In genomic region chr6:34478677-34479360, GRCm38 (mm10) we compare ENCODE assay signal across 8 mouse cellular contexts. TPM values are rescaled to one million over a fixed set of nuclear protein-coding genes. Genes with fewer than 3 reads are reported as not detected.
DNase-seq lines count a peak whose midpoint lies in the region; ATAC-seq and TF ChIP-seq lines count a peak whose summit lies in the region.

No protein-coding gene starts in this region.

- H3K4me1 ChIP-seq in kidney, adult 2 months (ENCODE audit: control insufficient read depth, insufficient read depth, low read length), result peaks cover 29% of the 10 kb centered on the region; the same call in 1 of the 2 replicates
- H3K4me1 ChIP-seq in forebrain, embryonic 13.5 days, result peaks cover 52% of the 10 kb centered on the region
- peaks cover 81% of the 10 kb centered on the region for H3K4me1 ChIP-seq in liver, embryonic 12.5 days
- H3K4me1 ChIP-seq in neural tube, embryonic 14.5 days (ENCODE audit: control insufficient read depth, insufficient read depth, low read length), result peaks cover 27% of the 10 kb centered on the region

- ATAC-seq in forebrain, embryonic 13.5 days, result no peak
- peak; percentile 48; the same call in 1 of the 2 replicates for ATAC-seq in liver, embryonic 12.5 days
- no peak for ATAC-seq in neural tube, embryonic 14.5 days (ENCODE audit: low read depth)

- no peak overlapping the region for H3K9ac ChIP-seq in forebrain, embryonic 13.5 days
- peak overlapping the region; percentile 67 for H3K9ac ChIP-seq in liver, embryonic 12.5 days
- no peak overlapping the region for H3K9ac ChIP-seq in neural tube, embryonic 14.5 days (replicated peaks; ENCODE audit: low read depth, low read length)

- peak; percentile 60 for DNase-seq in kidney, adult 2 months
- DNase-seq in kidney, postnatal 14 days, result no peak
- DNase-seq in urinary bladder, postnatal 25 days (ENCODE audit: low spot score), result no peak
- DNase-seq in cerebellum, postnatal 4 days (ENCODE audit: low spot score in 2 of 2), result no peak
- no peak for DNase-seq in cerebellum, adult 11-12 months

- WGBS in kidney, adult 2 months, result 34% methylated on average over 6 of the region's 6 CpGs
- 8% methylated on average over 6 of the region's 6 CpGs for WGBS in forebrain, embryonic 13.5 days
- 39% methylated on average over 6 of the region's 6 CpGs for WGBS in liver, embryonic 12.5 days (ENCODE audit: insufficient replicate concordance)
- WGBS in neural tube, embryonic 14.5 days, result 13% methylated on average over 6 of the region's 6 CpGs

- no peaks in the 10 kb centered on the region for H3K36me3 ChIP-seq in kidney, adult 2 months (ENCODE audit: control insufficient read depth, insufficient read depth, low read length)
- H3K36me3 ChIP-seq in forebrain, embryonic 13.5 days (ENCODE audit: poor library complexity, severe bottlenecking), result no peaks in the 10 kb centered on the region
- H3K36me3 ChIP-seq in liver, embryonic 12.5 days, result no peaks in the 10 kb centered on the region; the same call in 1 of the 2 replicates
- no peaks in the 10 kb centered on the region for H3K36me3 ChIP-seq in neural tube, embryonic 14.5 days (ENCODE audit: control insufficient read depth, insufficient read depth, low read length)

- peak overlapping the region; percentile 80 for H3K27ac ChIP-seq in kidney, adult 2 months (ENCODE audit: insufficient read depth, low read depth, low read length)
- no peak overlapping the region for H3K27ac ChIP-seq in forebrain, embryonic 13.5 days
- H3K27ac ChIP-seq in liver, embryonic 12.5 days, result peak overlapping the region; percentile 63
- no peak overlapping the region for H3K27ac ChIP-seq in neural tube, embryonic 14.5 days (ENCODE audit: low read depth, low read length)

- no peaks in the 10 kb centered on the region for H3K27me3 ChIP-seq in kidney, adult 2 months (replicated peaks; ENCODE audit: control insufficient read depth, insufficient read depth, low read length)
- H3K27me3 ChIP-seq in forebrain, embryonic 13.5 days, result no peaks in the 10 kb centered on the region
- no peaks in the 10 kb centered on the region for H3K27me3 ChIP-seq in liver, embryonic 12.5 days (replicated peaks)
- no peaks in the 10 kb centered on the region for H3K27me3 ChIP-seq in neural tube, embryonic 14.5 days (ENCODE audit: control insufficient read depth, insufficient read depth, low read length)

- no peak for TF ChIP-seq POLR2A in kidney, adult 2 months (IDR thresholded peaks at IDR 0.05; ENCODE audit: low read depth, low read length)

- no peak for TF ChIP-seq CTCF in kidney, adult 2 months (conservative IDR thresholded peaks at IDR 0.05; ENCODE audit: insufficient read depth, insufficient read length, low read depth, low read length)

- H3K9me3 ChIP-seq in forebrain, embryonic 13.5 days (replicated peaks), result no peaks in the 10 kb centered on the region
- H3K9me3 ChIP-seq in liver, embryonic 12.5 days (replicated peaks), result no peaks in the 10 kb centered on the region
- H3K9me3 ChIP-seq in neural tube, embryonic 14.5 days (ENCODE audit: control insufficient read depth, low read length), result no peaks in the 10 kb centered on the region

- H3K4me2 ChIP-seq in forebrain, embryonic 13.5 days, result peak overlapping the region; percentile 44
- peak overlapping the region; percentile 72 for H3K4me2 ChIP-seq in liver, embryonic 12.5 days
- peak overlapping the region; percentile 26 for H3K4me2 ChIP-seq in neural tube, embryonic 14.5 days (ENCODE audit: low read depth, low read length)

- H3K4me3 ChIP-seq in kidney, adult 2 months (ENCODE audit: insufficient read depth, low read depth, low read length), result no peak overlapping the region
- H3K4me3 ChIP-seq in forebrain, embryonic 13.5 days, result peak overlapping the region; percentile 1; the same call in 1 of the 2 replicates
- peak overlapping the region; percentile 73 for H3K4me3 ChIP-seq in liver, embryonic 12.5 days
- no peak overlapping the region for H3K4me3 ChIP-seq in neural tube, embryonic 14.5 days (ENCODE audit: low read depth, low read length)

RNA-seq across cellular contexts. Expression of gene Bpgm, which starts 2.8 kb away (rescaled TPM):
- polyA plus RNA-seq in kidney, adult 2 months (2012; rRNA removed), result 24.4 and 32.4 TPM in 2 replicates
- polyA plus RNA-seq in forebrain, embryonic 13.5 days (2015; fragmentation: Nextera tagmentation; extraction: Ambion mirVana), result 57.8 and 72.7 TPM in 2 replicates
- polyA plus RNA-seq in liver, embryonic 12.5 days (2016; fragmentation: Nextera tagmentation; extraction: Ambion mirVana), result 87.1 and 88.2 TPM in 2 replicates
- 77.3 and 78.1 TPM in 2 replicates for polyA plus RNA-seq in neural tube, embryonic 14.5 days (2014; fragmentation: Nextera tagmentation; extraction: Ambion mirVana)

Comparison
In these comparisons a context has a peak if more than half of its experiments do, and no peak if none do; other contexts are left out.
1. H3K27ac ChIP-seq: peak in kidney, adult 2 months (single experiment) and liver, embryonic 12.5 days (single experiment); none in forebrain, embryonic 13.5 days (single experiment) and neural tube, embryonic 14.5 days (single experiment).
2. H3K4me3 ChIP-seq: peak in forebrain, embryonic 13.5 days (single experiment) and liver, embryonic 12.5 days (single experiment); none in kidney, adult 2 months (single experiment) and neural tube, embryonic 14.5 days (single experiment).
3. Peak in every context shown above with its lines, with median percentiles within 50 percentile points of each other: H3K4me2 ChIP-seq.